ENCODE assay signal across 30 mouse cellular contexts in genomic region chr14:55524785-55525184, GRCm38 (mm10). TPM values are rescaled to one million over a fixed set of nuclear protein-coding genes. Genes with fewer than 3 reads are reported as not detected.
DNase-seq lines count a peak whose midpoint lies in the region; ATAC-seq and TF ChIP-seq lines count a peak whose summit lies in the region.
"Had no signal": no experiment of that assay in that cellular context is flagged by ENCODE, and none has a peak within 500 bp of the region (broad histone marks: within the 10 kb centered on the region; RNA-seq: fewer than 3 reads in every experiment).

Gene Nrl, minus strand, starts transcription at chr14:55524981.

- no peaks in the 10 kb centered on the region for H3K36me3 ChIP-seq in heart, embryonic 11.5 days (ENCODE audit: control insufficient read depth, insufficient read depth, low read length)
- no peaks in the 10 kb centered on the region for H3K36me3 ChIP-seq in heart, adult 2 months (ENCODE audit: control insufficient read depth, insufficient read depth, low read length)
- H3K36me3 ChIP-seq: embryonic facial prominence, embryonic 13.5 days; embryonic facial prominence, embryonic 15.5 days; forebrain, embryonic 10.5 days; forebrain, embryonic 12.5 days; G1E had no signal

- H3K4me1 ChIP-seq in heart, embryonic 11.5 days (ENCODE audit: control insufficient read depth, insufficient read depth, low read length): peaks cover 6% of the 10 kb centered on the region
- no peaks in the 10 kb centered on the region for H3K4me1 ChIP-seq in heart, adult 2 months (ENCODE audit: control insufficient read depth, insufficient read depth, low read length)

- H3K9ac ChIP-seq in heart, embryonic 11.5 days (ENCODE audit: low read depth, low read length): no peak within 1 kb of the TSS
- no peak within 1 kb of the TSS for H3K9ac ChIP-seq in heart, adult 2 months (ENCODE audit: low read depth, low read length)
- H3K9ac ChIP-seq: embryonic facial prominence, embryonic 13.5 days; embryonic facial prominence, embryonic 15.5 days; forebrain, embryonic 12.5 days had no signal

- DNase-seq in heart, adult 11 months: peak; percentile 81
- no peak for DNase-seq in heart, postnatal 25 days (ENCODE audit: low spot score)
- no peak for DNase-seq in heart, adult 2 months
- DNase-seq in retina, adult 2 months (ENCODE audit: low read depth, low spot score): peak; percentile 86
- peak; percentile 80 for DNase-seq in retina, postnatal 1 day
- no peak for DNase-seq in MN1 (ENCODE audit: low spot score)
- DNase-seq: adrenal gland, adult 2 months; adrenal gland, postnatal 10 days; adrenal gland, postnatal 25 days; B cell, adult 2 months; cerebellum, adult 11 months; cerebellum, adult 18-20 months; cerebellum, adult 8-10 months; cerebellum, adult 9-11 months; cerebellum, postnatal 14 days; cerebellum, postnatal 36 days; embryo, embryonic 11 days had no signal

- WGBS in heart, embryonic 11.5 days (ENCODE audit: insufficient replicate concordance): 6% methylated on average over 8 of the region's 8 CpGs
- WGBS in heart, adult 2 months: 18% methylated on average over 8 of the region's 8 CpGs

- H3K9me3 ChIP-seq in heart, embryonic 11.5 days (replicated peaks; ENCODE audit: control insufficient read depth, low read length): no peaks in the 10 kb centered on the region
- H3K9me3 ChIP-seq: embryonic facial prominence, embryonic 13.5 days; embryonic facial prominence, embryonic 15.5 days; forebrain, embryonic 10.5 days; forebrain, embryonic 12.5 days; G1E had no signal

- H3K27ac ChIP-seq in heart, embryonic 11.5 days (ENCODE audit: low read depth, low read length): no peak within 1 kb of the TSS
- H3K27ac ChIP-seq in heart, adult 2 months: no peak within 1 kb of the TSS
- H3K27ac ChIP-seq: embryonic facial prominence, embryonic 13.5 days; embryonic facial prominence, embryonic 15.5 days; forebrain, embryonic 10.5 days; forebrain, embryonic 12.5 days had no signal

- H3K4me3 ChIP-seq in heart, embryonic 11.5 days (ENCODE audit: low read depth, low read length): no peak within 1 kb of the TSS
- no peak within 1 kb of the TSS for H3K4me3 ChIP-seq in heart, adult 2 months
- H3K4me3 ChIP-seq: embryonic facial prominence, embryonic 13.5 days; embryonic facial prominence, embryonic 15.5 days; erythroblast, embryonic 14.5 days; forebrain, embryonic 10.5 days; forebrain, embryonic 12.5 days had no signal

- intact Hi-C loops in heart, postnatal 25 days (cut with DNase I): no loop called here
- intact Hi-C loops in heart, adult 2 months (cut with DNase I): no loop called here

- no peak for TF ChIP-seq POLR2A in heart, adult 2 months (IDR thresholded peaks at IDR 0.05; ENCODE audit: insufficient read depth, low read depth, low read length)

- no peak for ATAC-seq in heart, embryonic 11.5 days (replicated peaks; ENCODE audit: insufficient number of reproducible peaks, low FRiP score, low TSS enrichment)
- ATAC-seq in megakaryocyte, adult 5-6 weeks (ENCODE audit: poor library complexity, severe bottlenecking): no peak
- ATAC-seq: CD4-positive, CD25-positive, alpha-beta regulatory T cell, adult 4 months; forebrain, embryonic 14.5 days had no signal

- TF ChIP-seq EP300 in heart, adult 2 months (IDR thresholded peaks at IDR 0.05; ENCODE audit: insufficient read depth, low read depth, low read length): no peak

- no peaks in the 10 kb centered on the region for H3K79me2 ChIP-seq in heart, adult 2 months (replicated peaks; ENCODE audit: control insufficient read depth, insufficient read depth, low read length)

- TF ChIP-seq CTCF in heart, adult 2 months (IDR thresholded peaks at IDR 0.05): no peak

- H3K27me3 ChIP-seq in heart, embryonic 11.5 days (ENCODE audit: control insufficient read depth, insufficient read depth, low read length): peaks cover 51% of the 10 kb centered on the region
- peaks cover 10% of the 10 kb centered on the region for H3K27me3 ChIP-seq in heart, adult 2 months (ENCODE audit: control insufficient read depth, insufficient read depth, low read length)

- H3K4me2 ChIP-seq in heart, embryonic 11.5 days: peak within 1 kb of the TSS; percentile 1; the same call in 1 of the 2 replicates
- H3K4me2 ChIP-seq: embryonic facial prominence, embryonic 13.5 days; embryonic facial prominence, embryonic 15.5 days; forebrain, embryonic 12.5 days had no signal

RNA-seq across cellular contexts. Expression of gene Nrl, which starts in this region (rescaled TPM):
- under 1 TPM in 1 of 2 experiments, not detected in 1; 0.18 TPM for total RNA-seq in heart, postnatal 25 days (2021)
- polyA plus RNA-seq in heart, embryonic 11.5 days (2014; fragmentation: Nextera tagmentation; extraction: Ambion mirVana): not detected in 2 replicates
- total RNA-seq in heart, adult 2 months (2021): not detected
- polyA plus RNA-seq in heart, adult 2 months (2012; rRNA removed): not detected in 2 replicates
- total RNA-seq in megakaryocyte, adult 5-6 weeks (2015): not detected in 2 replicates
- not detected in 2 replicates for total RNA-seq in megakaryocyte, adult 5-6 weeks (2017)
- total RNA-seq: adrenal gland, adult 2 months; adrenal gland, postnatal 10 days; adrenal gland, postnatal 25 days; adrenal gland, postnatal 4 days; common myeloid progenitor, adult 5-6 weeks had no signal
- polyA plus RNA-seq: adrenal gland, adult 2 months; embryonic facial prominence, embryonic 11.5 days; embryonic facial prominence, embryonic 13.5 days; embryonic facial prominence, embryonic 15.5 days; forebrain, embryonic 10.5 days; forebrain, embryonic 12.5 days; forebrain, embryonic 14.5 days; G1E had no signal

Comparison
In these comparisons a context has a peak if more than half of its experiments do, and no peak if none do; other contexts are left out.
1. DNase-seq: peak in heart, adult 11 months (single experiment), retina, adult 2 months (single experiment) and retina, postnatal 1 day (single experiment); none in heart, postnatal 25 days (single experiment), heart, adult 2 months (0 of 2) and MN1 (single experiment).